Mouse (Mus musculus): Measurements from ENCODE around the gene Mfap4. TPM values are rescaled to one million over a fixed set of nuclear protein-coding genes. Genes with fewer than 3 reads are reported as not detected.

Mfap4 gene
- polyA plus RNA-seq, 1 experiment from 2014 or later: 229 TPM

GRCm38 (mm10) chr11:61498736-61499504 is 13.7 kb downstream of the Mfap4 start:
- WGBS: 61% methylated on average over 6 of the region's 6 CpGs
- H3K36me3 ChIP-seq (ENCODE audit: control insufficient read depth, insufficient read depth, low read length): no peaks in the 10 kb centered on the region
- no peak overlapping the region for H3K4me3 ChIP-seq (ENCODE audit: low read length)
- H3K9me3 ChIP-seq (ENCODE audit: control insufficient read depth, low read length): no peaks in the 10 kb centered on the region
- H3K9ac ChIP-seq (ENCODE audit: low read depth, low read length): no peak overlapping the region
- H3K27me3 ChIP-seq (replicated peaks; ENCODE audit: control insufficient read depth, insufficient read depth, low read length): no peaks in the 10 kb centered on the region
- H3K27ac ChIP-seq (ENCODE audit: low read length): no peak overlapping the region
- ATAC-seq: no peak
- no peak overlapping the region for H3K4me2 ChIP-seq (ENCODE audit: low read depth, low read length)
- H3K4me1 ChIP-seq (ENCODE audit: control insufficient read depth, insufficient read depth, low read length): 0 out of 2 replicates have a peak, but pooled peaks cover 3% of the 10 kb centered on the region

- Histone ChIP-seq H3K4me1 (ENCODE audit: control insufficient read depth, insufficient read depth, low read length) (peaks cover 5% of the 10 kb centered on the region; the same call in 1 of the 2 replicates), H3K36me3 (ENCODE audit: control insufficient read depth, insufficient read depth, low read length) (no peaks in the 10 kb centered on the region), H3K27ac (ENCODE audit: low read length) (no peak overlapping the region), H3K9me3 (ENCODE audit: control insufficient read depth, low read length) (no peaks in the 10 kb centered on the region), H3K4me2 (ENCODE audit: low read depth, low read length) (no peak overlapping the region), H3K9ac (ENCODE audit: low read depth, low read length) (no peak overlapping the region), H3K27me3 (replicated peaks; ENCODE audit: control insufficient read depth, insufficient read depth, low read length) (no peaks in the 10 kb centered on the region), H3K4me3 (ENCODE audit: low read length) (no peak overlapping the region)
- WGBS: 81% methylated on average over 8 of the region's 8 CpGs
- no peak for ATAC-seq
These were observed 18.7 kb downstream of the Mfap4 start for GRCm38 (mm10) chr11:61503933-61504332.

GRCm38 (mm10) chr11:61504713-61505257 is 19.6 kb downstream of the Mfap4 start, which contains the start of gene B9d1:
Gene B9d1, plus strand, starts transcription at chr11:61505144.
- peak; percentile 94 for ATAC-seq
- no peaks in the 10 kb centered on the region for H3K36me3 ChIP-seq (ENCODE audit: control insufficient read depth, insufficient read depth, low read length)
- H3K9ac ChIP-seq (ENCODE audit: low read depth, low read length): peak within 1 kb of the TSS; percentile 76
- no peaks in the 10 kb centered on the region for H3K9me3 ChIP-seq (ENCODE audit: control insufficient read depth, low read length)
- H3K4me1 ChIP-seq (ENCODE audit: control insufficient read depth, insufficient read depth, low read length): peaks cover 5% of the 10 kb centered on the region; the same call in 1 of the 2 replicates
- under 1% methylated on average over 39 of the region's 39 CpGs for WGBS
- peak within 1 kb of the TSS; percentile 70; the same call in 1 of the 2 replicates for H3K27ac ChIP-seq (ENCODE audit: low read length)
- H3K4me3 ChIP-seq (ENCODE audit: low read length): peak within 1 kb of the TSS; percentile 50
- H3K4me2 ChIP-seq (ENCODE audit: low read depth, low read length): peak within 1 kb of the TSS; percentile 69
- no peaks in the 10 kb centered on the region for H3K27me3 ChIP-seq (replicated peaks; ENCODE audit: control insufficient read depth, insufficient read depth, low read length)

- Histone ChIP-seq H3K9me3 (ENCODE audit: control insufficient read depth, low read length) (no peaks in the 10 kb centered on the region), H3K9ac (ENCODE audit: low read depth, low read length) (no peak overlapping the region), H3K4me3 (ENCODE audit: low read length) (no peak overlapping the region), H3K27ac (ENCODE audit: low read length) (no peak overlapping the region), H3K4me2 (ENCODE audit: low read depth, low read length) (no peak overlapping the region), H3K4me1 (ENCODE audit: control insufficient read depth, insufficient read depth, low read length) (no peaks in the 10 kb centered on the region), H3K27me3 (replicated peaks; ENCODE audit: control insufficient read depth, insufficient read depth, low read length) (no peaks in the 10 kb centered on the region), H3K36me3 (ENCODE audit: control insufficient read depth, insufficient read depth, low read length) (peaks cover 3% of the 10 kb centered on the region; the same call in 1 of the 2 replicates)
- no peak for ATAC-seq
- 50% methylated on average over 3 of the region's 3 CpGs for WGBS
These were observed 29.7 kb downstream of the Mfap4 start for GRCm38 (mm10) chr11:61514953-61515352.

- Histone ChIP-seq H3K9me3 (ENCODE audit: control insufficient read depth, low read length) (no peaks in the 10 kb centered on the region), H3K27me3 (replicated peaks; ENCODE audit: control insufficient read depth, insufficient read depth, low read length) (no peaks in the 10 kb centered on the region), H3K27ac (ENCODE audit: low read length) (no peak overlapping the region), H3K4me2 (ENCODE audit: low read depth, low read length) (no peak overlapping the region), H3K9ac (ENCODE audit: low read depth, low read length) (no peak overlapping the region), H3K36me3 (ENCODE audit: control insufficient read depth, insufficient read depth, low read length) (peaks cover 3% of the 10 kb centered on the region; the same call in 1 of the 2 replicates), H3K4me1 (ENCODE audit: control insufficient read depth, insufficient read depth, low read length) (no peaks in the 10 kb centered on the region), H3K4me3 (ENCODE audit: low read length) (no peak overlapping the region)
- ATAC-seq: no peak
- 77% methylated on average over 1 of the region's 1 CpGs for WGBS
These were observed 32.7 kb downstream of the Mfap4 start for GRCm38 (mm10) chr11:61517971-61518370.

- H3K27me3 ChIP-seq (replicated peaks; ENCODE audit: control insufficient read depth, insufficient read depth, low read length): no peaks in the 10 kb centered on the region
- no peak overlapping the region for H3K27ac ChIP-seq (ENCODE audit: low read length)
- no peaks in the 10 kb centered on the region for H3K4me1 ChIP-seq (ENCODE audit: control insufficient read depth, insufficient read depth, low read length)
- H3K36me3 ChIP-seq (ENCODE audit: control insufficient read depth, insufficient read depth, low read length): peaks cover 3% of the 10 kb centered on the region; the same call in 1 of the 2 replicates
- no peak for ATAC-seq
- H3K9ac ChIP-seq (ENCODE audit: low read depth, low read length): no peak overlapping the region
- WGBS: 88% methylated on average over 3 of the region's 3 CpGs
- no peak overlapping the region for H3K4me3 ChIP-seq (ENCODE audit: low read length)
- no peaks in the 10 kb centered on the region for H3K9me3 ChIP-seq (ENCODE audit: control insufficient read depth, low read length)
- no peak overlapping the region for H3K4me2 ChIP-seq (ENCODE audit: low read depth, low read length)
These were observed 33.6 kb downstream of the Mfap4 start for GRCm38 (mm10) chr11:61518871-61519270.

- no peak for ATAC-seq
- H3K27me3 ChIP-seq (replicated peaks; ENCODE audit: control insufficient read depth, insufficient read depth, low read length): no peaks in the 10 kb centered on the region
- 91% methylated on average over 3 of the region's 3 CpGs for WGBS
- no peak overlapping the region for H3K4me2 ChIP-seq (ENCODE audit: low read depth, low read length)
- peaks cover 3% of the 10 kb centered on the region; the same call in 1 of the 2 replicates for H3K36me3 ChIP-seq (ENCODE audit: control insufficient read depth, insufficient read depth, low read length)
- H3K27ac ChIP-seq (ENCODE audit: low read length): no peak overlapping the region
- no peak overlapping the region for H3K4me3 ChIP-seq (ENCODE audit: low read length)
- no peaks in the 10 kb centered on the region for H3K9me3 ChIP-seq (ENCODE audit: control insufficient read depth, low read length)
- no peaks in the 10 kb centered on the region for H3K4me1 ChIP-seq (ENCODE audit: control insufficient read depth, insufficient read depth, low read length)
- H3K9ac ChIP-seq (ENCODE audit: low read depth, low read length): no peak overlapping the region
These were observed 34.4 kb downstream of the Mfap4 start for GRCm38 (mm10) chr11:61519484-61520107.

GRCm38 (mm10) chr11:61526872-61527271 is 41.6 kb downstream of the Mfap4 start:
- no peak overlapping the region for H3K4me2 ChIP-seq (ENCODE audit: low read depth, low read length)
- H3K9me3 ChIP-seq (ENCODE audit: control insufficient read depth, low read length): no peaks in the 10 kb centered on the region
- H3K9ac ChIP-seq (ENCODE audit: low read depth, low read length): no peak overlapping the region
- H3K4me1 ChIP-seq (ENCODE audit: control insufficient read depth, insufficient read depth, low read length): no peaks in the 10 kb centered on the region
- no peaks in the 10 kb centered on the region for H3K36me3 ChIP-seq (ENCODE audit: control insufficient read depth, insufficient read depth, low read length)
- H3K4me3 ChIP-seq (ENCODE audit: low read length): no peak overlapping the region
- no peak overlapping the region for H3K27ac ChIP-seq (ENCODE audit: low read length)
- no peaks in the 10 kb centered on the region for H3K27me3 ChIP-seq (replicated peaks; ENCODE audit: control insufficient read depth, insufficient read depth, low read length)
- 95% methylated on average over 1 of the region's 1 CpGs for WGBS
- no peak for ATAC-seq

GRCm38 (mm10) chr11:61529268-61529713 is 44.1 kb downstream of the Mfap4 start:
- no peak for ATAC-seq
- Histone ChIP-seq H3K4me3 (ENCODE audit: low read length) (no peak overlapping the region), H3K4me1 (ENCODE audit: control insufficient read depth, insufficient read depth, low read length) (no peaks in the 10 kb centered on the region), H3K36me3 (ENCODE audit: control insufficient read depth, insufficient read depth, low read length) (no peaks in the 10 kb centered on the region), H3K9ac (ENCODE audit: low read depth, low read length) (no peak overlapping the region), H3K9me3 (ENCODE audit: control insufficient read depth, low read length) (no peaks in the 10 kb centered on the region), H3K4me2 (ENCODE audit: low read depth, low read length) (no peak overlapping the region), H3K27me3 (replicated peaks; ENCODE audit: control insufficient read depth, insufficient read depth, low read length) (no peaks in the 10 kb centered on the region), H3K27ac (ENCODE audit: low read length) (no peak overlapping the region)
- WGBS: 58% methylated on average over 4 of the region's 4 CpGs

All from intestine, embryonic 16.5 days (tissue).